Mouse (Mus musculus) activated CD4-positive, CD25-positive, alpha-beta regulatory T cell (primary cell): Measurements from ENCODE around the gene Oasl1. TPM values are rescaled to one million over a fixed set of nuclear protein-coding genes. Genes with fewer than 3 reads are reported as not detected.

ENCODE experiments used
- polyA plus RNA-seq, 2 experiments: library from polyadenylated mRNA; unstranded; fragments of 100-300 nt; shearing (Covaris generic); gene quantifications; one replicate each; pipeline ENCODE4 v1.2.1; 2017

The Oasl1 gene
- 1 to 10 TPM; 1.9 to 6.5 TPM for polyA plus RNA-seq

GRCm38 (mm10) chr5:114922998-114923473 lies at the start of gene Oasl1:
Gene Oasl1 (plus strand): TSS chr5:114923240.

GRCm38 (mm10) chr5:114896688-114897373 lies 26.2 kb upstream of the Oasl1 start, which contains the start of gene Oasl2:
Gene Oasl2 (plus strand): TSS chr5:114896936.

GRCm38 (mm10) chr5:114942074-114942765 lies 19.2 kb downstream of the Oasl1 start, which contains the start of gene 2210016L21Rik:
Gene 2210016L21Rik (plus strand): TSS chr5:114942158.

GRCm38 (mm10) chr5:114970824-114971227 lies 47.8 kb downstream of the Oasl1 start, which contains the start of gene Hnf1a:
Gene Hnf1a (minus strand): TSS chr5:114971094.

Other genes starting within 250 kb of the Oasl1 start
- 100 to 1,000 TPM; 275 to 392 TPM for gene Gltp, start 232.3 kb upstream of the Oasl1 start, polyA plus RNA-seq
- 10 to 100 TPM; 14.8 to 20.0 TPM for gene Tchp, start 215.5 kb upstream of the Oasl1 start, polyA plus RNA-seq
- gene Ankrd13a, start 148.6 kb upstream of the Oasl1 start, polyA plus RNA-seq, result 100 to 1,000 TPM; 115 to 179 TPM
- 100 to 1,000 TPM; 122 to 142 TPM for gene Git2, start 147.7 kb upstream of the Oasl1 start, polyA plus RNA-seq
- 100 to 1,000 TPM in 1 of 2 experiments, 10 to 100 TPM in 1; 75.6 to 188 TPM for gene 1500011B03Rik, start 99.8 kb upstream of the Oasl1 start, polyA plus RNA-seq
- under 1 TPM in 1 of 2 experiments, not detected in 1; 0.22 TPM for gene 4930519G04Rik, start 69.6 kb upstream of the Oasl1 start, polyA plus RNA-seq
- under 1 TPM in 1 of 2 experiments, not detected in 1; 0.48 TPM for gene Gm9936, start 64.6 kb upstream of the Oasl1 start, polyA plus RNA-seq
- 10 to 100 TPM; 14.1 to 19.6 TPM for gene Oasl2, start 26.3 kb upstream of the Oasl1 start, polyA plus RNA-seq
- 10 to 100 TPM; 44.6 to 56.6 TPM for gene 2210016L21Rik, start 18.9 kb downstream of the Oasl1 start, polyA plus RNA-seq
- under 1 TPM; 0.05 to 0.06 TPM for gene Hnf1a, start 47.9 kb downstream of the Oasl1 start, polyA plus RNA-seq
- 10 to 100 TPM; 55.5 to 58.1 TPM for gene Sppl3, start 87.9 kb downstream of the Oasl1 start, polyA plus RNA-seq
- not detected for gene Gm10401, start 175.1 kb downstream of the Oasl1 start, polyA plus RNA-seq
- 10 to 100 TPM; 43.3 to 48.4 TPM for gene Acads, start 196.1 kb downstream of the Oasl1 start, polyA plus RNA-seq
- 10 to 100 TPM; 50.5 to 65.3 TPM for gene Unc119b, start 211.7 kb downstream of the Oasl1 start, polyA plus RNA-seq
- 10 to 100 TPM; 52.9 to 86.0 TPM for gene Mlec, start 234.9 kb downstream of the Oasl1 start, polyA plus RNA-seq